Mouse (Mus musculus) heart, embryonic 16.5 days (tissue): ENCODE data around the gene Becn1. TPM values are rescaled to one million over a fixed set of nuclear protein-coding genes. Genes with fewer than 3 reads are reported as not detected.
"Not testable (repeated sequence)": the region's sequence is repeated elsewhere in the genome, so short reads cannot be mapped to it uniquely, and the experiment has no call there.

Experiments
- ATAC-seq: fragments of 200-750 bp; cut with Nextera tagmentation; replicated peaks from 2 replicates; pipeline ENCODE4 v1.8.0; 2017; ENCODE audit warnings: moderate number of reproducible peaks; ENCODE audit not compliant: insufficient read depth, low FRiP score; ENCODE audit errors: extremely low read depth
- H3K27ac ChIP-seq: fragments of 300-500 bp; sonication (generic); 2 replicates; pipeline ENCODE4 v1.5.1; 2014; ENCODE audit warnings: mild to moderate bottlenecking, low read length, control low read depth, moderate library complexity
- H3K27me3 ChIP-seq: fragments of 300-500 bp; sonication (generic); 2 replicates; pipeline ENCODE4 v1.6.1; 2014; ENCODE audit warnings: low read length, mixed read lengths; ENCODE audit not compliant: control insufficient read depth, insufficient read depth
- H3K36me3 ChIP-seq: fragments of 300-500 bp; sonication (generic); 2 replicates; pipeline ENCODE4 v1.6.1; 2014; ENCODE audit not compliant: control insufficient read depth, insufficient read depth
- H3K4me1 ChIP-seq: fragments of 300-500 bp; sonication (generic); 2 replicates; pipeline ENCODE4 v1.6.1; 2014; ENCODE audit warnings: low read length, mixed read lengths; ENCODE audit not compliant: control insufficient read depth, insufficient read depth
- H3K4me2 ChIP-seq: fragments of 300-500 bp; sonication (generic); 2 replicates; pipeline ENCODE4 v1.6.1; 2014; ENCODE audit warnings: low read depth, mild to moderate bottlenecking, control low read depth, low read length
- H3K4me3 ChIP-seq: fragments of 300-500 bp; sonication (generic); 2 replicates; pipeline ENCODE4 v1.5.1; 2014; ENCODE audit warnings: mild to moderate bottlenecking, control low read depth, low read length
- H3K9ac ChIP-seq: fragments of 300-500 bp; sonication (generic); 2 replicates; pipeline ENCODE4 v1.6.1; 2014; ENCODE audit warnings: low read length, control low read depth
- H3K9me3 ChIP-seq: fragments of 300-500 bp; sonication (generic); replicated peaks from 2 replicates; pipeline ENCODE4 v1.6.1; 2016; ENCODE audit warnings: low read length; ENCODE audit not compliant: control insufficient read depth
- WGBS: fragments of 180-500 bp; shearing (Covaris S2); extraction: QIAGEN DNeasy Blood & Tissue Kit; methylation state at CpG from one replicate; pipeline ENCODE4 v1.1.7; 2014; 5-methylcytosine and 5-hydroxymethylcytosine counted together
- polyA plus RNA-seq: library from polyadenylated mRNA; unstranded; fragments of >200 nt; fragmentation: Nextera tagmentation; extraction: Ambion mirVana; gene quantifications from 2 replicates; pipeline ENCODE4 v1.2.1, GENCODE M21; 2015

Becn1 gene
- polyA plus RNA-seq, 1 experiment from 2014 or later = 135 TPM

- Histone ChIP-seq H3K9ac (no peak overlapping the region), H3K4me1 (peaks cover 9% of the 10 kb centered on the region), H3K27ac (no peak overlapping the region), H3K4me2 (peak overlapping the region; percentile 49), H3K4me3 (0 out of 2 replicates have a peak overlapping the region, but pooled peaks have one; percentile 6), H3K9me3 (no peaks in the 10 kb centered on the region), H3K27me3 (no peaks in the 10 kb centered on the region), H3K36me3 (no peaks in the 10 kb centered on the region)
- 29% methylated on average over 6 of the region's 6 CpGs for WGBS
- no peak for ATAC-seq
Observed at GRCm38 (mm10) chr11:101334516-101334915, 32.4 kb upstream of the Becn1 start.

GRCm38 (mm10) chr11:101334023-101334422 lies 31.9 kb upstream of the Becn1 start:
- Histone ChIP-seq H3K36me3 (no peaks in the 10 kb centered on the region), H3K9me3 (no peaks in the 10 kb centered on the region), H3K4me2 (peak overlapping the region; percentile 49), H3K27me3 (no peaks in the 10 kb centered on the region), H3K4me3 (peak overlapping the region; percentile 25), H3K9ac (0 out of 2 replicates have a peak overlapping the region, but pooled peaks have one; percentile 39), H3K4me1 (peaks cover 13% of the 10 kb centered on the region), H3K27ac (no peak overlapping the region)
- ATAC-seq = no peak
- WGBS = 51% methylated on average over 10 of the region's 10 CpGs

GRCm38 (mm10) chr11:101332537-101332936 lies 30.5 kb upstream of the Becn1 start:
- Histone ChIP-seq H3K9me3 (no peaks in the 10 kb centered on the region), H3K9ac (0 out of 2 replicates have a peak overlapping the region, but pooled peaks have one; percentile 1)
- 68% methylated on average over 3 of the region's 3 CpGs for WGBS

GRCm38 (mm10) chr11:101330961-101331360 lies 28.9 kb upstream of the Becn1 start:
- ATAC-seq, H3K27me3 ChIP-seq: not testable (repeated sequence)

More at GRCm38 (mm10) chr11:101332537-101332936, 30.5 kb upstream of the Becn1 start:
- Histone ChIP-seq H3K4me2 (peak overlapping the region; percentile 48), H3K4me1 (peaks cover 12% of the 10 kb centered on the region), H3K4me3 (peak overlapping the region; percentile 8), H3K36me3 (no peaks in the 10 kb centered on the region), H3K27me3 (no peaks in the 10 kb centered on the region), H3K27ac (no peak overlapping the region)
- ATAC-seq = no peak

GRCm38 (mm10) chr11:101330371-101330924 lies 28.4 kb upstream of the Becn1 start, which contains the start of gene Aoc3:
TSS of gene Aoc3 (plus strand) at chr11:101330605.
- no peak within 1 kb of the TSS; the same call in 1 of the 2 replicates for H3K9ac ChIP-seq
- ATAC-seq = peak; percentile 47
- H3K4me2 ChIP-seq = peak within 1 kb of the TSS; percentile 48
- no peaks in the 10 kb centered on the region for H3K27me3 ChIP-seq
- no peaks in the 10 kb centered on the region for H3K36me3 ChIP-seq
- H3K4me3 ChIP-seq = peak within 1 kb of the TSS; percentile 20
- H3K27ac ChIP-seq = peak within 1 kb of the TSS; percentile 72
- H3K4me1 ChIP-seq = peaks cover 10% of the 10 kb centered on the region
- 45% methylated on average over 7 of the region's 7 CpGs for WGBS
- H3K9me3 ChIP-seq = no peaks in the 10 kb centered on the region

More at GRCm38 (mm10) chr11:101330961-101331360, 28.9 kb upstream of the Becn1 start:
- not testable (repeated sequence) for H3K36me3 ChIP-seq, H3K9me3 ChIP-seq, H3K9ac ChIP-seq
- Histone ChIP-seq H3K4me1 (peaks cover 10% of the 10 kb centered on the region), H3K4me3 (peak overlapping the region; percentile 20; the same call in 1 of the 2 replicates), H3K27ac (peak overlapping the region; percentile 72), H3K4me2 (peak overlapping the region; percentile 48)
- WGBS = 69% methylated on average over 6 of the region's 6 CpGs

- peaks cover 6% of the 10 kb centered on the region for H3K36me3 ChIP-seq
- no peak overlapping the region for H3K9ac ChIP-seq
- H3K4me1 ChIP-seq = peaks cover 10% of the 10 kb centered on the region
- peak; percentile 33; the same call in 1 of the 2 replicates for ATAC-seq
- H3K4me3 ChIP-seq = no peak overlapping the region
- WGBS = 53% methylated on average over 6 of the region's 6 CpGs
- H3K27me3 ChIP-seq = no peaks in the 10 kb centered on the region
- no peak overlapping the region for H3K4me2 ChIP-seq
- no peaks in the 10 kb centered on the region for H3K9me3 ChIP-seq
- H3K27ac ChIP-seq = 0 out of 2 replicates have a peak overlapping the region, but pooled peaks have one; percentile 8
Observed at GRCm38 (mm10) chr11:101328941-101329635, 27.0 kb upstream of the Becn1 start.

GRCm38 (mm10) chr11:101327311-101327710 lies 25.2 kb upstream of the Becn1 start:
- 43% methylated on average over 3 of the region's 3 CpGs for WGBS
- Histone ChIP-seq H3K4me2 (no peak overlapping the region), H3K4me3 (no peak overlapping the region), H3K9me3 (no peaks in the 10 kb centered on the region), H3K27ac (no peak overlapping the region), H3K27me3 (no peaks in the 10 kb centered on the region), H3K4me1 (peaks cover 10% of the 10 kb centered on the region), H3K36me3 (peaks cover 16% of the 10 kb centered on the region), H3K9ac (no peak overlapping the region)
- ATAC-seq = no peak

GRCm38 (mm10) chr11:101326147-101326546 lies 24.1 kb upstream of the Becn1 start:
- Histone ChIP-seq H3K4me1 (peaks cover 10% of the 10 kb centered on the region), H3K9ac (no peak overlapping the region), H3K27ac (no peak overlapping the region), H3K9me3 (no peaks in the 10 kb centered on the region), H3K4me2 (no peak overlapping the region), H3K36me3 (peaks cover 27% of the 10 kb centered on the region), H3K4me3 (no peak overlapping the region), H3K27me3 (no peaks in the 10 kb centered on the region)
- WGBS = 84% methylated on average over 11 of the region's 11 CpGs
- ATAC-seq = no peak

- H3K27me3 ChIP-seq, H3K9me3 ChIP-seq, H3K9ac ChIP-seq, H3K4me3 ChIP-seq, H3K27ac ChIP-seq, H3K4me2 ChIP-seq, ATAC-seq: not testable (repeated sequence)
- H3K36me3 ChIP-seq = peaks cover 36% of the 10 kb centered on the region
- H3K4me1 ChIP-seq = peaks cover 10% of the 10 kb centered on the region
- WGBS = 91% methylated on average over 11 of the region's 11 CpGs
Observed at GRCm38 (mm10) chr11:101325201-101325600, 23.1 kb upstream of the Becn1 start.
